Mouse (Mus musculus) hindbrain, postnatal 0 days (tissue): ENCODE data around the gene Med9. TPM values are rescaled to one million over a fixed set of nuclear protein-coding genes. Genes with fewer than 3 reads are reported as not detected.

Experiments used
- ATAC-seq: fragments of 200-750 bp; cut with Nextera tagmentation; 2 replicates; pipeline ENCODE4 v1.8.0; 2017; ENCODE audit warnings: mild to moderate bottlenecking, moderate TSS enrichment, moderate library complexity
- DNase-seq: peaks from one replicate; pipeline ENCODE4 v3.0.0-alpha.2; 2015; ENCODE audit warnings: low spot score
- H3K27ac ChIP-seq: fragments of 300-500 bp; sonication (generic); 2 replicates; pipeline ENCODE4 v1.5.1; 2014; ENCODE audit warnings: mild to moderate bottlenecking
- H3K27me3 ChIP-seq: fragments of 300-500 bp; sonication (generic); 2 replicates; pipeline ENCODE4 v1.6.1; 2014; ENCODE audit warnings: low read length, mixed read lengths; ENCODE audit not compliant: insufficient read depth
- H3K36me3 ChIP-seq: fragments of 300-500 bp; sonication (generic); 2 replicates; pipeline ENCODE4 v1.6.1; 2014; ENCODE audit warnings: low read length, mixed read lengths; ENCODE audit not compliant: insufficient read depth
- H3K4me1 ChIP-seq: fragments of 300-500 bp; sonication (generic); 2 replicates; pipeline ENCODE4 v1.6.1; 2014; ENCODE audit warnings: antibody characterized with exemption, low read length, mixed read lengths; ENCODE audit not compliant: insufficient read depth
- H3K4me2 ChIP-seq: fragments of 300-500 bp; sonication (generic); 2 replicates; pipeline ENCODE4 v1.6.1; 2014; ENCODE audit warnings: low read depth, mild to moderate bottlenecking, low read length, moderate library complexity, mixed read lengths
- H3K4me3 ChIP-seq: fragments of 300-500 bp; sonication (generic); 2 replicates; pipeline ENCODE4 v1.5.1; 2014; ENCODE audit warnings: low read length
- H3K9ac ChIP-seq: fragments of 300-500 bp; sonication (generic); replicated peaks from 2 replicates; pipeline ENCODE4 v1.6.1; 2014; ENCODE audit warnings: mild to moderate bottlenecking, low read length, moderate library complexity, mixed read lengths
- H3K9me3 ChIP-seq: fragments of 300-500 bp; sonication (generic); 2 replicates; pipeline ENCODE4 v1.6.1; 2016; ENCODE audit warnings: low read length, mixed read lengths
- CTCF ChIP-seq: IDR thresholded peaks from 2 replicates; pipeline ENCODE4 v1.5.1; 2016; ENCODE audit warnings: antibody characterized with exemption, control low read depth, low read depth
- whole genome bisulfite sequencing: fragments of 180-500 bp; shearing (Covaris S2); extraction: QIAGEN DNeasy Blood & Tissue Kit; methylation state at CpG from one replicate; pipeline ENCODE4 v1.1.7; 2014; 5-methylcytosine and 5-hydroxymethylcytosine counted together
- polyA plus RNA-seq: library from polyadenylated mRNA; unstranded; fragments of >200 nt; fragmentation: Nextera tagmentation; extraction: Ambion mirVana; gene quantifications from 2 replicates; pipeline ENCODE4 v1.2.1, GENCODE M21; 2015
- total RNA-seq: library from RNA; depleted of rRNA; stranded (reverse); fragments of >200 nt; gene quantifications from 2 replicates; pipeline ENCODE4 v1.2.3, GENCODE M21; 2014

The Med9 gene
- total and polyA plus RNA-seq, 2 experiments from 2014 or later: 34.1 to 39.7 TPM

DNA sequence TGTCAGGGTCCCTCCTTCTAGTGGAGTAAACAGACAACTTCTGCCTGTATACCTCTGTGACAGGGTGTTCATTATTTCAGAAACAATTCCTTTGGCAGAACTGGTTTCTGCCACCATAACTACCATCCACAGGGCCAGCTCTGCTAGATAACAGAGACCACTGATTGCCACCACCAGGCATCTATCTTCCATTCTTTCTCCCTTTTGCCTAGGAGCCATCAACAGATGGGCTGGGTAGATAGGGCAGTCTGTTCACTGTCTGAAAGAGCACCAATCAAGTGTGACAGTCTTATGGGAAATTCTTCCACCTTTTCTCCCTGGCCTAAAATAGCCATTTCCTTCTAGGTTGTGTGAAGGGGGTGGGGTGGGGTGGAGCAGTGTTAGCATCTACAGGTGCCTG, 37.4 kb upstream of the Med9 start:
- TF ChIP-seq CTCF: no peak
- DNase-seq: no peak
- Histone ChIP-seq H3K9me3 (no peaks in the 10 kb centered on the region), H3K4me1 (no peaks in the 10 kb centered on the region), H3K9ac (no peak overlapping the region), H3K27me3 (no peaks in the 10 kb centered on the region), H3K4me3 (no peak overlapping the region), H3K4me2 (no peak overlapping the region), H3K27ac (no peak overlapping the region), H3K36me3 (no peaks in the 10 kb centered on the region)
- no peak for ATAC-seq

DNA sequence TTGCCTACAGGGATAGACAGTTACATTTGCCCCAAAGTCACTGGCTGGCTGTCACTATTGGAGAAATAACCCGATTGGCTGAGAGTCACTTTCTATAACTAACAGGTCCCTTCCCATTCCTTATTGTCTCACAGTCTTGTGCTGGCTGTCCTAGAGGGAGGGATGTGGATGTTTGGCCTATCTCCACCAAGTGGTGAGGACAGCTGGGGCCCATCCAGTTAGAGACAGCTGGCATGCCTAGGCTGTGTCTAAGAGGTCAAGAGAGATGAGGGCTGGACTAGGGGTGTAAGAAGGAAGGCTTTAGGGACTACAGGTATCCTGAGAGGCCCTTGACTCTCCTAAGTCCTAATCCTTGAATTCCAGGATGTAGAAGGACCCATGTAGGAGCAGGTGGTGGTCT, 36.5 kb upstream of the Med9 start:
- Histone ChIP-seq H3K9ac (no peak overlapping the region), H3K4me1 (no peaks in the 10 kb centered on the region), H3K9me3 (no peaks in the 10 kb centered on the region), H3K27ac (no peak overlapping the region), H3K27me3 (no peaks in the 10 kb centered on the region), H3K4me2 (no peak overlapping the region), H3K36me3 (no peaks in the 10 kb centered on the region), H3K4me3 (no peak overlapping the region)
- DNase-seq (no peak), ATAC-seq (no peak)
- TF ChIP-seq CTCF: no peak
- WGBS: 79% methylated on average over 1 of the region's 1 CpGs

DNA sequence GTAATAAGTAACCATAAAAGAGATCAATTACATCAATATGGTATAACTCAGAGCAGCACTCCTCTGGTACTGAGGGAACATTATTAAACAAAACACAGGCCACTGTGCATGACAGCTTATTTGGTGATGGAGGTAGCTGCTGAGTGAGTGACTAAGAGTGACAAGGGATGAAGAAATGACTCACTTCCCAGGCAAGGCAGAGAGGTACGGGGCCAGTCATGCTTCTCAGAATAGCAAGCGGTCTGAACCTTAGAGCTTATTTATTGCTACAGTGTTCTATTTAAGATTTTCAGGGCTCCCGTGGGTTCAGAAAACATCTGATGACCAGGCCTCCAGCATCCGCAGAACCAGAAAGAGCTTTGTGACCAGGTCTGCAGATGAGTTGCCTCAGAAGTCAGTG, 34.3 kb upstream of the Med9 start:
- no peak for TF ChIP-seq CTCF
- WGBS: 86% methylated on average over 4 of the region's 4 CpGs
- H3K4me2 ChIP-seq: no peak overlapping the region
- no peaks in the 10 kb centered on the region for H3K4me1 ChIP-seq
- H3K4me3 ChIP-seq: no peak overlapping the region
- H3K36me3 ChIP-seq: no peaks in the 10 kb centered on the region
- ATAC-seq (no peak), DNase-seq (no peak)
- no peak overlapping the region for H3K27ac ChIP-seq
- no peaks in the 10 kb centered on the region for H3K27me3 ChIP-seq
- H3K9me3 ChIP-seq: no peaks in the 10 kb centered on the region
- no peak overlapping the region for H3K9ac ChIP-seq

DNA sequence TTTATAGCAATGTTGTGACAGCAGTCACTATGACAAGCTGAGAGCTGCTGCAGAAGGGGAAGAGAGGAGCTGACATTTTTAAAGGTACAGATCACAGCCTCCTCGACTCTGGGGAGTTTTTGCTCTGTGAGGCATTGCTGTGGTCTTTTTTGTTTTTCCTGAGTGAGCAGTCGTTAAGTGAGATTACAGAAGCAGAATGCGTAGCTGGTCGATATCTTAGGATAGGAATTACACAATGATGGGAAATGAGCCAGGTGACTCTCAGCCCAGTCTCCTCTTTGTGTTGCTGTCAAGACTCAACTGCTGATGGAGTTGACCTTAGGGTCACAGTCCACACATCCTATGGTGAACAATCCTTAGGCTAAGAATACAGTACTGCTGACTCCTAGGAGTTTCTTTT, 30.0 kb upstream of the Med9 start:
- Histone ChIP-seq H3K9me3 (no peaks in the 10 kb centered on the region), H3K27ac (no peak overlapping the region), H3K4me2 (no peak overlapping the region), H3K36me3 (no peaks in the 10 kb centered on the region), H3K9ac (no peak overlapping the region), H3K4me1 (no peaks in the 10 kb centered on the region), H3K27me3 (no peaks in the 10 kb centered on the region), H3K4me3 (no peak overlapping the region)
- TF ChIP-seq CTCF: no peak
- ATAC-seq (no peak), DNase-seq (no peak)
- WGBS: 29% methylated on average over 4 of the region's 4 CpGs

- DNase-seq: no peak
- H3K9me3 ChIP-seq: no peaks in the 10 kb centered on the region
- no peaks in the 10 kb centered on the region for H3K36me3 ChIP-seq
- H3K27ac ChIP-seq: no peak overlapping the region
- ATAC-seq: no peak
- H3K9ac ChIP-seq: no peak overlapping the region
- no peaks in the 10 kb centered on the region for H3K4me1 ChIP-seq
- H3K27me3 ChIP-seq: no peaks in the 10 kb centered on the region
- no peak overlapping the region for H3K4me3 ChIP-seq
- 78% methylated on average over 3 of the region's 3 CpGs for WGBS
- TF ChIP-seq CTCF: no peak
- H3K4me2 ChIP-seq: no peak overlapping the region
These were observed 28.6 kb upstream of the Med9 start for GRCm38 (mm10) chr11:59919401-59919800.

GRCm38 (mm10) chr11:59920331-59920730, 27.7 kb upstream of the Med9 start:
- no peak for TF ChIP-seq CTCF
- Histone ChIP-seq H3K27ac (no peak overlapping the region), H3K27me3 (no peaks in the 10 kb centered on the region), H3K4me2 (no peak overlapping the region), H3K4me3 (no peak overlapping the region), H3K9ac (no peak overlapping the region), H3K4me1 (no peaks in the 10 kb centered on the region), H3K9me3 (no peaks in the 10 kb centered on the region), H3K36me3 (no peaks in the 10 kb centered on the region)
- 80% methylated on average over 5 of the region's 5 CpGs for WGBS
- no peak for DNase-seq
- no peak for ATAC-seq

- TF ChIP-seq CTCF: no peak
- no peak overlapping the region for H3K4me3 ChIP-seq
- H3K4me2 ChIP-seq: no peak overlapping the region
- no peak for ATAC-seq
- H3K9me3 ChIP-seq: no peaks in the 10 kb centered on the region
- no peak overlapping the region for H3K9ac ChIP-seq
- no peak for DNase-seq
- no peaks in the 10 kb centered on the region for H3K27me3 ChIP-seq
- WGBS: 22% methylated on average over 7 of the region's 7 CpGs
- no peak overlapping the region for H3K27ac ChIP-seq
- no peaks in the 10 kb centered on the region for H3K4me1 ChIP-seq
- H3K36me3 ChIP-seq: no peaks in the 10 kb centered on the region
These were observed 26.7 kb upstream of the Med9 start for GRCm38 (mm10) chr11:59921265-59921664.
